Mouse (Mus musculus) heart, postnatal 0 days (tissue): ENCODE measurements around the gene Cry2. TPM values are rescaled to one million over a fixed set of nuclear protein-coding genes. Genes with fewer than 3 reads are reported as not detected.

Source experiments
- ATAC-seq: fragments of 200-750 bp; cut with Nextera tagmentation; 2 replicates; pipeline ENCODE4 v1.8.0; 2017; ENCODE audit warnings: low read depth, moderate number of reproducible peaks, moderate library complexity; ENCODE audit not compliant: insufficient read depth
- DNase-seq: peaks from one replicate; pipeline ENCODE4 v3.0.0-alpha.2; 2016; ENCODE audit warnings: low spot score
- H3K27ac ChIP-seq: fragments of 300-500 bp; sonication (generic); 2 replicates; pipeline ENCODE4 v1.5.1; 2014; ENCODE audit warnings: low read depth, mild to moderate bottlenecking
- H3K27me3 ChIP-seq: fragments of 300-500 bp; sonication (generic); 2 replicates; pipeline ENCODE4 v1.6.1; 2014; ENCODE audit warnings: low read length, mixed read lengths; ENCODE audit not compliant: control insufficient read depth, insufficient read depth
- H3K36me3 ChIP-seq: fragments of 300-500 bp; sonication (generic); replicated peaks from 2 replicates; pipeline ENCODE4 v1.6.1; 2014; ENCODE audit warnings: low read length, mixed read lengths; ENCODE audit not compliant: control insufficient read depth, insufficient read depth
- H3K4me1 ChIP-seq: fragments of 300-500 bp; sonication (generic); 2 replicates; pipeline ENCODE4 v1.6.1; 2014; ENCODE audit warnings: antibody characterized with exemption; ENCODE audit not compliant: control insufficient read depth, insufficient read depth
- H3K4me2 ChIP-seq: fragments of 300-500 bp; sonication (generic); 2 replicates; pipeline ENCODE4 v1.6.1; 2014; ENCODE audit warnings: low read depth, mild to moderate bottlenecking, low read length, moderate library complexity
- H3K4me3 ChIP-seq: fragments of 300-500 bp; sonication (generic); 2 replicates; pipeline ENCODE4 v1.5.1; 2014; ENCODE audit warnings: low read depth, low read length
- H3K9ac ChIP-seq: fragments of 300-500 bp; sonication (generic); replicated peaks from 2 replicates; pipeline ENCODE4 v1.6.1; 2014; ENCODE audit warnings: low read depth, low read length, mixed read lengths
- H3K9me3 ChIP-seq: fragments of 300-500 bp; sonication (generic); replicated peaks from 2 replicates; pipeline ENCODE4 v1.6.1; 2016; ENCODE audit warnings: low read length; ENCODE audit not compliant: control insufficient read depth
- CTCF ChIP-seq: IDR thresholded peaks from 2 replicates; pipeline ENCODE4 v1.5.1; 2016; ENCODE audit warnings: antibody characterized with exemption, control low read depth, low read depth
- EP300 ChIP-seq: IDR thresholded peaks from 2 replicates; pipeline ENCODE4 v1.6.1; 2016; ENCODE audit warnings: antibody characterized with exemption, low read depth
- WGBS: fragments of 180-500 bp; shearing (Covaris S2); extraction: QIAGEN DNeasy Blood & Tissue Kit; methylation state at CpG from one replicate; pipeline ENCODE4 v1.1.7; 2014; 5-methylcytosine and 5-hydroxymethylcytosine counted together
- polyA plus RNA-seq: library from polyadenylated mRNA; unstranded; fragments of >200 nt; fragmentation: Nextera tagmentation; extraction: Ambion mirVana; gene quantifications from 2 replicates; pipeline ENCODE4 v1.2.1, GENCODE M21; 2015
- total RNA-seq: library from RNA; depleted of rRNA; stranded (reverse); fragments of >200 nt; gene quantifications from 2 replicates; pipeline ENCODE4 v1.2.3, GENCODE M21; 2014; ENCODE audit warnings: low replicate concordance

Cry2 gene
- total and polyA plus RNA-seq, 2 experiments from 2014 or later, result 9.5 to 17.3 TPM

DNA sequence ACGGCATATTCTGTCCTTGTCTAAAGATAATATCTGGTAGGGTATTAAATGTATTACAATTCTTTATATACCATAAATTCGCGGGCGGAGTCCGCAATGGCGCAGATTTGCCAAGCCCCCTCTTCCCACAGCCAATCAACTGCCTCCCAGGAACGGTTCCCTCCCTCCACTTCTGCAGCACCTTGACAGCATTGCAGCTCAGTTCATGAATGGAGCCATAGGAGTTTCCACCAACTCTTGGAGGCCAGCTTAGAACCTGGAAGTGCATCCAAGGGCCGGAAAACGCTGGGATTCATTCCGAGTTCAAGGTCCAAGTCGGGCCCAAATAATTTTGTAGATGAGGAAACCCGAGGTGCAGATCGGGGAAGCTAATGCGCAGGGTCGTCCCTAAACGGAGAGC lies 59.3 kb downstream of the Cry2 start, which contains the start of the genes Pex16 and Large2:
Pex16 (plus strand) TSS at position 163 of the 400 bp plus-strand sequence.
Large2 (minus strand) TSS at position 356 of the 400 bp plus-strand sequence.
- peaks cover 16% of the 10 kb centered on the region; the same call in 1 of the 2 replicates for H3K4me1 ChIP-seq
- 2% methylated on average over 16 of the region's 16 CpGs for WGBS
- peak; percentile 21; the same call in 1 of the 2 replicates for ATAC-seq

GRCm38 (mm10) chr2:92373437-92373813 lies 60.4 kb downstream of the Cry2 start:
- ATAC-seq, result no peak
- peaks cover 15% of the 10 kb centered on the region for H3K36me3 ChIP-seq
- no peak overlapping the region for H3K4me3 ChIP-seq
- H3K9me3 ChIP-seq, result no peaks in the 10 kb centered on the region
- H3K9ac ChIP-seq, result no peak overlapping the region
- DNase-seq, result no peak
- WGBS, result 75% methylated on average over 11 of the region's 11 CpGs
- TF ChIP-seq EP300 (no peak), CTCF (no peak)
- H3K4me2 ChIP-seq, result no peak overlapping the region
- H3K27me3 ChIP-seq, result peaks cover 40% of the 10 kb centered on the region
- peaks cover 16% of the 10 kb centered on the region; the same call in 1 of the 2 replicates for H3K4me1 ChIP-seq
- H3K27ac ChIP-seq, result no peak overlapping the region

More for the DNA sequence above, 59.3 kb downstream of the Cry2 start, which contains the start of the genes Pex16 and Large2:
- TF ChIP-seq EP300 (no peak), CTCF (no peak)
- Histone ChIP-seq H3K36me3 (peaks cover 25% of the 10 kb centered on the region), H3K9ac (peak within 1 kb of the TSS; percentile 87), H3K27ac (peak within 1 kb of the TSS; percentile 85), H3K4me2 (peak within 1 kb of the TSS; percentile 98), H3K27me3 (peaks cover 30% of the 10 kb centered on the region), H3K9me3 (no peaks in the 10 kb centered on the region), H3K4me3 (peak within 1 kb of the TSS; percentile 83)
- peak; percentile 28 for DNase-seq

DNA sequence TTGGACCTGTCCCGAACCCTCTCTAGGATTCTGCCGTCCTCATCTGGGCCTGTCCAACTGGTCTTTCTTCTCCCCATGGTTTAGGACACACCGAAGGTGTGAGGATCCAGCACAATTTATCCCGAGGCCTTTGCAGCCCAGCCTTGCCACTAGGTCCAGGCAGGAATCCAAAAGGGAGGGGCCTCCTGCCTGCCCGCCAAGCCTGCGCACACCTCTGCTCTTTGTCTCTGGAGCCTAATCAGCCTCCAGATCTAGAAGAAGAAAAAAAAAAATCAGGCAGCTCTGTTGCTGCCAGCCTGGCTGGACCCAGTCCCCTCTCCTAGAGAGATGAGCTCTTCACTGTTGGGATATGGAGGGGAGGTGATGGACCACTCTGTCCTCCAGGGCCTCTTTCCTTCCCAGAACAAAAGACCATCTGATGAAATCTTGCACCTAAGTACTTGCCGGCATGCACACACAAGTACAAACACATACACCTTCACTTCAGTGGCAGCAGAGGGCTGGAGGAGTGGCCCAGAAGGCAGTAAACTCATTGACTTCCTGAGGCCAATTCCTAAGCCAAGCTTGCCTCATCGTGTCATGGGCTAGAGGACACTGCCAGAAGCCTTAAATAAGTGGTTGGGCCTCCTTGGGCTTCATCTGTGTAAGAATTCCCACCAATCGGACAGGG lies 60.9 kb downstream of the Cry2 start:
- 71% methylated on average over 9 of the region's 9 CpGs for WGBS
- H3K4me2 ChIP-seq, result no peak overlapping the region
- no peak overlapping the region for H3K4me3 ChIP-seq
- H3K9me3 ChIP-seq, result no peaks in the 10 kb centered on the region
- no peak overlapping the region for H3K9ac ChIP-seq
- ATAC-seq, result no peak
- no peak for TF ChIP-seq CTCF
- no peak overlapping the region for H3K27ac ChIP-seq
- H3K27me3 ChIP-seq, result peaks cover 40% of the 10 kb centered on the region
- DNase-seq, result no peak
- H3K36me3 ChIP-seq, result peaks cover 10% of the 10 kb centered on the region
- peaks cover 16% of the 10 kb centered on the region; the same call in 1 of the 2 replicates for H3K4me1 ChIP-seq

DNA sequence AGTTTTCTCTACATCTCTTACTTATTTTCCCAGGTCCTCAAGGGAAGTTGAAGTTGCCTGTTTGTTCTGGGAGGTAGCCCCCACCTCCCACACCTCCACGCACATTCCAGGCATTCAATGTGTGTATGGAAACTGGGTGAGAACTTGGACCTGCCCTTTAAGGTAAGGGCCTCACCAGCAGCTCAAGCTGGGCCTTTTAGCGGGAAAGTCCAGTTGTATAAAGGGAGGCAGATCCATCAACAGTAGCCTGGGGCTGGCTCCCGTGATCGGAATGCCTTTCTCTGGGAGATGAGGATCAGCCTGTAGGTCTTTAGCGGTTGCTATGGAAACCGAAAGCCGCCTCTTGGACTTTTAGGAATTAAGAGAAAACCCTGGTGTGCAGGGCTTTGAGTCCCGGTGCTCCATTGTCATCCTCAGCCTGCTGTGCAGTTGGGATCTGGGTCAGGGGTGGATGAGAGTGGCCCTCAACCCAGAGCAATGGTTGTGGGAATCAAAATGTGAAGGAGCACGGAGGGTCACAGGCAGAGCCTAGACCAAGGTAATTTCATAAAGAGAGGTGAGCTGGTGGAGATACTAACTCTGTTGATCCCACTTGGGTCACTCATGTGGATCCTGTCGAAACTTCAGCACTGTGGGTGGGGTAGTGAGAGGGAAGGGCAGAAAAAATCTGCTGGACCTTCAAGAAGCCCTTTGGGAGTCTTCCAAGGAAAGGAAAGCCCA lies 61.7 kb downstream of the Cry2 start:
- 41% methylated on average over 10 of the region's 10 CpGs for WGBS

GRCm38 (mm10) chr2:92370821-92371805 lies 62.7 kb downstream of the Cry2 start:
- H3K4me1 ChIP-seq, result peaks cover 13% of the 10 kb centered on the region; the same call in 1 of the 2 replicates
- no peak overlapping the region for H3K27ac ChIP-seq

More for the DNA sequence above, 61.7 kb downstream of the Cry2 start:
- Histone ChIP-seq H3K9ac (no peak overlapping the region), H3K4me2 (no peak overlapping the region), H3K4me1 (peaks cover 16% of the 10 kb centered on the region; the same call in 1 of the 2 replicates), H3K27me3 (peaks cover 40% of the 10 kb centered on the region), H3K4me3 (no peak overlapping the region), H3K36me3 (0 out of 2 replicates have a peak, but pooled peaks cover 2% of the 10 kb centered on the region), H3K27ac (no peak overlapping the region), H3K9me3 (no peaks in the 10 kb centered on the region)
- ATAC-seq (no peak), DNase-seq (no peak)
- no peak for TF ChIP-seq CTCF
- no peak for TF ChIP-seq EP300

More at GRCm38 (mm10) chr2:92370821-92371805, 62.7 kb downstream of the Cry2 start:
- ATAC-seq, result no peak
- peaks cover 40% of the 10 kb centered on the region for H3K27me3 ChIP-seq
- no peaks in the 10 kb centered on the region for H3K9me3 ChIP-seq
- H3K4me3 ChIP-seq, result peak overlapping the region; percentile 39
- TF ChIP-seq CTCF (no peak), EP300 (no peak)
- DNase-seq, result no peak
- H3K4me2 ChIP-seq, result peak overlapping the region; percentile 60
- WGBS, result 4% methylated on average over 45 of the region's 45 CpGs
- H3K9ac ChIP-seq, result no peak overlapping the region; the same call in 1 of the 2 replicates
- no peaks in the 10 kb centered on the region for H3K36me3 ChIP-seq
